In the genomic region with DNA sequence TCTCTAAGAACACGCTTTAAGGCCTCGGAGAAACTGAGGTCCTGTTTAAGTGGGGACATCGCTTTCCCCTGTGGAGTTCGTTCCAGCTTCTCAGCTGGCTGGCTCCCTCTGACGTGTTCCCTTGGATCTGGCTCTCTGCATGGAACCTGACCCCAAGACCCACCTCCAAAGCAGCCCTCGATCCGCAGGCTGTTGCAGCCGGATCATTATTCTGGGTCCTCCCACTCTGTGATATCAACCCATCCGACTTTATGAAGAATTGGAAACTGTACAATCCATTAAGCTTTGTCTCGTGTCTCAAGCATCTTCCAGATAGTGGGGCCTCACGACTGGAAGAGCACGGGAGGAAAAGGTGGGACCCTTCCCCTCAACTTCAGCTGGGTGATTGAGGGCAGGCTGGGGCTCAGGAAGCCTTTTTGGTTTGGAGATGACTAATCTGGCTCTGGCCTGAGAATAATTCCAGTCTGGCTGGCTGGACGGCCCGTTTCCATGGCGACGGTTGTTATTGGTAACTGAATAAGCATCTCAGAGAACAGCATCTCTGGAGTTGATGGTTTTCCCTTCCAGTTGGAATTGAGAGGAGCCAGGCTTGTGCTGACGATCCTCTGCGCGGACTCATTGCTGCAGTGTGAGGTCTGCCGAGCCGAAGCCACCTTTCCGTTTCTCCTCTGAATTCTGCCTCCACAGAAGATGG, we compare ENCODE assay signal across 9 mouse cellular contexts. TPM values are rescaled to one million over a fixed set of nuclear protein-coding genes. Genes with fewer than 3 reads are reported as not detected.
DNase-seq lines count a peak whose midpoint lies in the region; ATAC-seq and TF ChIP-seq lines count a peak whose summit lies in the region.
"Had no signal": no experiment of that assay in that cellular context is flagged by ENCODE, and none has a peak within 500 bp of the region (broad histone marks: within the 10 kb centered on the region; RNA-seq: fewer than 3 reads in every experiment).

No protein-coding gene starts in this region.

- no peaks in the 10 kb centered on the region for H3K27me3 ChIP-seq in lung, embryonic 14.5 days (ENCODE audit: insufficient read depth, low read length)
- peaks cover 6% of the 10 kb centered on the region; the same call in 1 of the 2 replicates for H3K27me3 ChIP-seq in forebrain, embryonic 10.5 days (ENCODE audit: poor library complexity, severe bottlenecking)
- H3K27me3 ChIP-seq in midbrain, embryonic 14.5 days (ENCODE audit: control insufficient read depth, insufficient read depth, low read length) = no peaks in the 10 kb centered on the region

- no peak overlapping the region for H3K27ac ChIP-seq in lung, embryonic 14.5 days (ENCODE audit: low read depth)
- peak overlapping the region; percentile 58; the same call in 1 of the 2 replicates for H3K27ac ChIP-seq in forebrain, embryonic 10.5 days
- peak overlapping the region; percentile 68; the same call in 1 of the 2 replicates for H3K27ac ChIP-seq in layer of hippocampus, adult 2 months
- H3K27ac ChIP-seq in midbrain, embryonic 14.5 days (replicated peaks; ENCODE audit: low read depth, low read length) = peak overlapping the region; percentile 78

- H3K9ac ChIP-seq in lung, embryonic 14.5 days = no peak overlapping the region
- no peak overlapping the region for H3K9ac ChIP-seq in midbrain, embryonic 14.5 days (replicated peaks; ENCODE audit: low read length)

- H3K4me3 ChIP-seq in lung, embryonic 14.5 days (ENCODE audit: low read depth, low read length) = no peak overlapping the region
- H3K4me3 ChIP-seq in forebrain, embryonic 10.5 days = no peak overlapping the region
- no peak overlapping the region for H3K4me3 ChIP-seq in layer of hippocampus, adult 2 months
- H3K4me3 ChIP-seq in midbrain, embryonic 14.5 days (replicated peaks; ENCODE audit: low read depth, low read length) = no peak overlapping the region

- no peaks in the 10 kb centered on the region for H3K9me3 ChIP-seq in lung, embryonic 14.5 days (ENCODE audit: low read depth, low read length)
- H3K9me3 ChIP-seq in forebrain, embryonic 10.5 days = no peaks in the 10 kb centered on the region
- H3K9me3 ChIP-seq in midbrain, embryonic 14.5 days (ENCODE audit: control insufficient read depth, low read length) = no peaks in the 10 kb centered on the region

- H3K36me3 ChIP-seq in lung, embryonic 14.5 days (ENCODE audit: insufficient read depth) = no peaks in the 10 kb centered on the region
- H3K36me3 ChIP-seq in forebrain, embryonic 10.5 days (replicated peaks) = no peaks in the 10 kb centered on the region
- H3K36me3 ChIP-seq in midbrain, embryonic 14.5 days (ENCODE audit: control insufficient read depth, insufficient read depth, low read length) = no peaks in the 10 kb centered on the region

- DNase-seq in lung, embryonic 14.5 days = peak; percentile 51
- no peak for DNase-seq in lung, postnatal 4 days
- peak; percentile 79 for DNase-seq in forebrain, embryonic 10.5 days (ENCODE audit: extremely low spot score, low spot score)
- peak; percentile 85 to 92 for DNase-seq in layer of hippocampus, adult 2 months (ENCODE audit: low spot score in 2 of 2)
- peak; percentile 96 for DNase-seq in midbrain, embryonic 14.5 days
- no peak for DNase-seq in urinary bladder, postnatal 4 days (ENCODE audit: low spot score in 2 of 2)
- DNase-seq in yolk sac, embryonic 10.5 days (ENCODE audit: low spot score) = no peak

- H3K4me2 ChIP-seq in lung, embryonic 14.5 days = no peak overlapping the region
- H3K4me2 ChIP-seq in midbrain, embryonic 14.5 days (ENCODE audit: low read length) = peak overlapping the region; percentile 33; the same call in 1 of the 2 replicates

- TF ChIP-seq CTCF in lung, embryonic 14.5 days (IDR thresholded peaks at IDR 0.05; ENCODE audit: low read depth) = no peak
- no peak for TF ChIP-seq CTCF in layer of hippocampus, adult 2 months (conservative IDR thresholded peaks at IDR 0.05)

- 67% methylated on average over 22 of the region's 22 CpGs for WGBS in lung, embryonic 14.5 days
- WGBS in forebrain, embryonic 10.5 days = 71% methylated on average over 22 of the region's 22 CpGs
- WGBS in midbrain, embryonic 14.5 days = 28% methylated on average over 22 of the region's 22 CpGs

- ATAC-seq in lung, embryonic 14.5 days (ENCODE audit: insufficient read depth) = no peak
- ATAC-seq in midbrain, embryonic 14.5 days (ENCODE audit: low FRiP score, low TSS enrichment) = peak; percentile 66
- ATAC-seq in erythroid progenitor cell, adult 5-6 weeks (replicated peaks; ENCODE audit: low FRiP score, poor library complexity, severe bottlenecking) = no peak
- ATAC-seq: Patski had no signal

- no peaks in the 10 kb centered on the region for H3K4me1 ChIP-seq in lung, embryonic 14.5 days (ENCODE audit: insufficient read depth)
- peaks cover 19% of the 10 kb centered on the region for H3K4me1 ChIP-seq in forebrain, embryonic 10.5 days
- peaks cover 17% of the 10 kb centered on the region for H3K4me1 ChIP-seq in midbrain, embryonic 14.5 days (ENCODE audit: control insufficient read depth, insufficient read depth, low read length)

RNA-seq across cellular contexts. Expression of gene Tox2, which starts 50.4 kb away (rescaled TPM):
- 4.3 and 4.6 TPM in 2 replicates for polyA plus RNA-seq in lung, embryonic 14.5 days (2014; fragmentation: Nextera tagmentation; extraction: Ambion mirVana)
- polyA plus RNA-seq in forebrain, embryonic 10.5 days (2016; fragmentation: Nextera tagmentation; extraction: Ambion mirVana) = 26.6 and 37.1 TPM in 2 replicates
- 10 to 100 TPM; 20.8 to 21.3 TPM for total RNA-seq in layer of hippocampus, adult 2 months (2021)
- 36.7 and 46.8 TPM in 2 replicates for polyA plus RNA-seq in midbrain, embryonic 14.5 days (2014; fragmentation: Nextera tagmentation; extraction: Ambion mirVana)
- not detected in 2 replicates for total RNA-seq in erythroid progenitor cell, adult 5-6 weeks (2015; ENCODE audit: low replicate concordance)
- total RNA-seq in erythroid progenitor cell, adult 5-6 weeks (2017; ENCODE audit: low replicate concordance) = not detected in 2 replicates
- polyA plus RNA-seq: Patski had no signal

Comparison
In these comparisons a context has a peak if more than half of its experiments do, and no peak if none do; other contexts are left out.
1. DNase-seq: peak in lung, embryonic 14.5 days (single experiment), forebrain, embryonic 10.5 days (single experiment), layer of hippocampus, adult 2 months (2 of 2) and midbrain, embryonic 14.5 days (single experiment); none in lung, postnatal 4 days (0 of 2), urinary bladder, postnatal 4 days (0 of 2) and yolk sac, embryonic 10.5 days (single experiment).